Mouse (Mus musculus) olfactory bulb, adult 2 months (tissue): ENCODE data around the gene Syne4.

Experiments
- CTCF ChIP-seq: fragments of 200-500 bp; IDR thresholded peaks from 2 replicates; pipeline ENCODE4 v1.5.1; 2012; ENCODE audit warnings: low read depth, mild to moderate bottlenecking, low read length, moderate library complexity; ENCODE audit not compliant: insufficient read depth
- POLR2A ChIP-seq: fragments of 200-500 bp; IDR thresholded peaks from 2 replicates; pipeline ENCODE4 v1.6.1; 2012; ENCODE audit warnings: mild to moderate bottlenecking, low read depth, low read length, moderate library complexity; ENCODE audit not compliant: insufficient read depth

DNA sequence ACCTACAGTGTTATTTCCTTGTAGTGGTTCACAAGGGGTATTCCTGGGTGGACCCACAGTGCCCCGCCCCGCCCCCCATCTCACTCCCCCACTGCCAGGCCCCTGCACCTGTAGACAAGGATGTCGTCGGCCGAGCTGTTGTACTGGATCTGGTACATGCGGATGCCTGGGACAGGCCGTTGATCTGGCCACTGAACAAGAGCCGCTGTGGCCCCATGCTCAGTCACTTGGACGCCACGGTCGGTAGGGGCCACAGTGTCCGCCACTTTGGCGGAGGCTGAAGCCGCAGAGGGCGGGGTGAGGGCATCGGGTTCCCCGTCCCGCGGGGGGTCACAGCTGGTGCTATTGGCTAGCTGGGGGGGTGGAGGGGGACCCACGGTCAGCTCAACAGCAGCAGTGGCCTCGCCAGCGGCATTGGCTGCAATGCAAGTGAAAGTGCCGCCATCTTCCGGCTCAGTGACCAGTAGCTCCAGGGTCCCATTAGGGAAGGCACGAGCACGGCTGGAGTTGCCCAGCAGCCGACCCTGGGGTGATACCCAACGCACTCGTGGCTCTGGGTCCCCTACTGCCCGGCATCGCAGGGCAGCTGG is 44.8 kb downstream of the Syne4 start:
- no peak for TF ChIP-seq CTCF
- no peak for TF ChIP-seq POLR2A
